Mouse (Mus musculus) left cerebral cortex, postnatal 10 days (tissue): Measurements from ENCODE around the gene Rps6kb2. TPM values are rescaled to one million over a fixed set of nuclear protein-coding genes. Genes with fewer than 3 reads are reported as not detected.
"Not testable (repeated sequence)": the region's sequence is repeated elsewhere in the genome, so short reads cannot be mapped to it uniquely, and the experiment has no call there.

Experiments used
- DNase-seq, 2 experiments: peaks; one replicate each; pipeline ENCODE4 v3.0.0; 2021 to 2022; ENCODE audit warnings: low spot score in 2 of 2, mixed read lengths in 1 of 2; ENCODE audit errors: extremely low spot score in 1 of 2
- intact Hi-C: fragments of 180-260 bp; cut with DNase I; formaldehyde crosslinking; loops from one replicate; pipeline ENCODE4 v1.15.1; 2025
- total RNA-seq, 2 experiments: library from RNA; stranded (reverse); gene quantifications; 2 replicates each; pipeline ENCODE4 v1.2.3; 2021

Rps6kb2 gene
- total RNA-seq, 2 experiments from 2014 or later = 34.1 to 35.0 TPM

DNA sequence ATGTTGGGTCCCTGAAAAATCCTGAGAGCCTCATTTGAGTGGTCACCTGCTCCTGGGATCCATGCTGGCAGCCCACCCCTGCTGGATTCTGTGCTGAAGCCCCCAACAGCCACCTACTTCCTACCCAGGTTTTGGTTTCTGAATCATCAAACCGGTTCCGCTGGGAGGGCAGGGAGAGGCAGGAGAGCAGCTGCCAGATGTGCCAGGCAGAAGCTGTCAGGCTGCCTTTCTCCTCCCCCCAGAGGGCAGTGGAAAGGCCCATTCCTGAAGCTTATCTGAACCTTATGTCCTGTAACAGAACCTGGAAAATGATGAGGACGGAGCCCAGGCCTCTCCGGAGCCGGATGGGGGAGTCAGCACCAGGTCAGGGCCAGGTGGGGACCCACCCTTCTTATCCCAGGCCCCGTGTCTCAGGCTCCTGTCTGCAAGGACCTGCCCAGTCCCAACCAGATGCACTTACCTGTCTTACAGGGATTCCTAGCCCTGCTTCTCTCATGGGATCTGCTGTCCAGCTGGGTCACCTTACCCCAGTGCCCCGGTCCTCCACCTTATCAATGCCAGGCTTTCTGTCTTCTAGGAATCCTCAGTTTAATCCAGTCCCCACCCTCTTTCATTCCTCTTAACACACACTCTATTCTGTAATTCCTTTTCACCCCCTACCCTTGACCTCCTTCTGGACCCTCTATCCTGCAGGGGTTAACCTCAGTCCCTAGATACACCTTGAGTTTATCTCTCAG lies 36.2 kb downstream of the Rps6kb2 start:
- DNase-seq = no peak
- intact Hi-C loops = loop anchor here (5.0 kb wide), 1 partner anchor 75 kb away; the partner anchor contains the start of gene Rad9a

DNA sequence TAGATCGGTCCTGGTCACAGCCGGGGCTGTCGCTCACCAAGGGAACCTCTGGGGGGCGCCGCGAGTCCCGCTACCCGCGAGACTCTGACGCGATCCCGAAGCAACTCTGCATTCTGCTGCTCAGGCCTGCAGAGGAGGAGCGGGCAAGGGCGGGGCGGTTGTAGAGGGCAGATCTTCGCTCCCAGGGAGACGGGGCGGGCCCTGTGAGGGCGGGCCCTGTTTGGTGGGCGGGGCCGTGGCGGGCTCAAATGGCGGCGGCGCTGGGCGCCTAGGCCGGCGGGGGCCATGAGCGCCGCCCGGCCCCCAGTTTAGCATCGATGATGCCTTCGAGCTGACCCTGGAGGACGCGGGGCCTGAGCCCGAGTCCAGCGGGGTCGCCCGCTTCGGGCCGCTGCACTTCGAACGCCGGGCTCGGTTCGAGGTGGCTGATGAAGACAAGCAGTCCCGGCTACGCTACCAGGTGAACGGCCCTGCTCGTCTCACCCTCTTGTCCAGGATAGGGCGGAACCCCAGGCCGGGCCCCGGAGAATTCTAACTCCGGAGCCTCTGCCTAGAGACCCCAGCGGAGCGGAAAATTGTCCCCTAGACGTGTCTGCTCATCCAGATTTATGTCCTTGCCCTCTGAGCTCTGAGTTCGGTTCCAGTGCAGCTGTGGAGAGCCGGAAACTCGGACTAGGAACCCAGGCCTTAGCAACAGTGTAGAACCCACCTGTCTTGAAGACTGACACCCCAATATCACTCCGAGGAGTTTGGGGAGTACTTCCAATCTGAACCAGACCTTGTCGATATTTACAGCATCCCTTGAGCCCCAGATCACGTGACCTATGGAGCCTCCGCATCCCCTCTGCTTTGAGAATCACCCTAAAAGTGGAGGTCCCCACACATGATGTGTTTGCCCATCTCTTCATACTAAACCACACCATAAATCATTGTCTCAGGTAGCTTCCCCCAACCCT lies 37.1 kb downstream of the Rps6kb2 start, which contains the start of gene Aip:
Aip (minus strand) TSS at position 118 of the 956 bp plus-strand sequence.
- peak; percentile 97 to 100 for DNase-seq
- intact Hi-C loops = loop anchor here (5.0 kb wide), 1 partner anchor 76 kb away; the partner anchor contains the start of gene Rad9a

DNA sequence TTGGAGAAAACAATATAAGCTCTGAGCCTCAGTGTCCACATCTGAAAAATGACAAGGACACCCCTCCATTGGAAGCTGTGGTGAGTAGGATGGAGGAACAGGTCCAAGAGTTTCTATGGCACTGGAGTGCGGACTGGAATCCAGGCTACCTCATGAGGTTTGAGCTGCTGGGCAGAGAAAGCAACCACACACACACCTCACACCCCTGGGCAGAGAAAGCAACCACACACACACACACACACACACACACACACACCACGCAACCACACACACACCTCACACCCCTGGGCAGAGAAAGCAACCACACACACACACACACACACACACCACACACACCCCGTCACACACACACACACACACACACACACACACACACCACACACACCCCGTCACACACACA lies 37.9 kb downstream of the Rps6kb2 start:
- intact Hi-C loops = loop anchor here (5.0 kb wide), 1 partner anchor 77 kb away; the partner anchor contains the start of gene Rad9a
- not testable (repeated sequence) for DNase-seq

GRCm38 (mm10) chr19:4124432-4124831 lies 38.7 kb downstream of the Rps6kb2 start:
- intact Hi-C loops = no loop called here
- no peak for DNase-seq

DNA sequence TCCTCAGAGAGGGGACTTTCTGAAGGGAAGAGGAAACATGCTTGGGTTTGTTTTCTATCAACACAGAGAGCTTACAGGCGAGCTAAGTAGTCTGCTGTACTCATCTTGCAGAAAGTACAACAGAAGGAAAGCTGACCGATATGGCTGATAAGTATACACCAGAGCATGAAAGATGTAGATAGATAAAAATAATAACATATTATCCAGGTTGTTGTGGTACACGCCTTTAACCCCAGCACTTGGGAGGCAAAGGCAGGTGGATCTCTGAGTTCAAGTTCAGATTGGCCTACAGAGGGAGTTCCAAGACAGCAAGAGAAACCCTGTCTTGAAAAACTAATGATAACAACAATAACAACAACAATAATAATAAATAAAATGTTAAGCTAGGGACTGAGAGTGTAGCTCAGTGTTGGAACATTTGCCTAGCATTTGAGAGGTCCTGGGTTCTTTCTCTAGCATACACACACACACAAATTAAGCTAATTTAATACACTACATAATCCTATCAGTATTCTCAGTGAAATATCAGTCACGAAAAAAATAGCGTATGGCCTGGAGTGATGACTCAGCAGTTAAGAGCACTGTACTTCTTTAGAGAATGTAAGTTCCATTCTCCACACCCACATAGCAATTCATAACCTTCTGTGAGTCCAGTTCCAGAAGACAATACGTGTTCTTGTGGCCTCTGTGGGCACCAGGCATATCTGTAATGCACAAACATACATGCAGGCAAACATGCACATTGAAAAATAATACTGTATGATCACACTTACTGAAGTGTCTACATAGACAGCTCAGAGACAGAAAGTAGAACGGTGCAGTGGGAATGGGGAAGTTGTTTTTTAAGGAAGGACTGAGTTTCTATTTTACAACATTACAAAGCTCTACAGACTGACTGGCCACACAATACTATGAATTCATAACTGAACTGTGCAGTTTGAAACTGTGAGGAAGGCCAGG lies 40.5 kb downstream of the Rps6kb2 start:
- no peak for DNase-seq
- intact Hi-C loops = no loop called here

DNA sequence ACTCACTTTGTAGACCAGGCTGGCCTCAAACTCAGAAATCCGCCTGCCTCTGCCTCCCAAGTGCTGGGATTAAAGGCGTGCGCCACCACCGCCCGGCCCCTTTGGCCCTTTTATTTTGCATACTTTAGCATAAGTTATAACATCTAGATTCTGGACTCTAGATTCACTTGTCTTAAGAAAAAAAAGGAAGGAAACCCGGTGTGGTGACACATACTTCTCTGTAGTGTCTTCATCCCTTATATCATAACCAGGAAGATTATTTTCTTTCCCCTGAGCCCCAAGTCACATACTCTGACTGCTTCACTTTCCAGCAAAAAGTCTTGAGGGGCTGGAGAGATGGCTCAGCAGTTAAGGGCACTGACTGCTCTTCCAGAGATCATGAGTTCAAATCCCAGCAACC lies 41.3 kb downstream of the Rps6kb2 start:
- DNase-seq, intact Hi-C loops: not testable (repeated sequence)

- peak; percentile 98 for DNase-seq
- intact Hi-C loops = no loop called here
Measured at GRCm38 (mm10) chr19:4121097-4121805, 41.9 kb downstream of the Rps6kb2 start.

- intact Hi-C loops = no loop called here
- DNase-seq = no peak
Measured at GRCm38 (mm10) chr19:4120496-4120895, 42.7 kb downstream of the Rps6kb2 start.

DNA sequence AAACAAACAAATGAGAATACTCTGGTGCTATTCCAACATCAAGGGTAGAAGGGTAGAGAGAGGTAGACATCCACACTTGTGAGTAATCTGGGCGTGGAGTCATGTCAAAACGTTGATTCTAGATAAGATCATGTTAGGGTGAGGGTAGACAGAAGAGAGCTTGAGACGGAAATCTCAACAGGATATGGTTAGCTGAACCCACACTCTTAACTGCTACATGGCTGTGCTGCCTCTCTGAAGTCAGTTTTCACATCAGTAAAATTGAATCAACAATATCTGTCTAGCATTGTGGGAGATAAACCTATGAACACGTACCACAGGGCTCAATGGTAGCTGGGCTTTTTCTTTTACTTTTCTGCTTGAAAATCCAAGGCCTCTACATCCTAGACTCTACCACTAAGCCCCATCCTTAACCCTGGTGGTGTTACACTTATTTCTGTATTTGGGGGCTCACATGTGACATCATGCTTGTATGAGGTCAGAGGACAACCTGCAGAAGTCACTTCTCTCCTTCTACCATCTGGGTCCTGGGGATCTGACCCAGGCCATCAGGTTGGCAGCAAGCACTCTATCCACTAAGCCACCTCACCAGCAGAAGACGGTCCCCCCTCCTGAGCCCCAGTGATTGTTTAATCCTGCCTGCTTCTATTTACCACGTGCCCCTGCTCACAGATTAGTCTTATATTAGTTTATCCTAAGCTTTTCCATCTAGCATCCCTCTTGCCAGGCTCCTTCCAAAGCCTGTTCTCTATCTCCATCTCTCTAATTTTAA lies 43.3 kb downstream of the Rps6kb2 start:
- intact Hi-C loops = no loop called here
- DNase-seq = no peak

- DNase-seq = no peak
- intact Hi-C loops = no loop called here
Measured at GRCm38 (mm10) chr19:4118350-4118749, 44.8 kb downstream of the Rps6kb2 start.

GRCm38 (mm10) chr19:4117006-4117405 lies 46.1 kb downstream of the Rps6kb2 start:
- intact Hi-C loops = no loop called here
- no peak for DNase-seq

DNA sequence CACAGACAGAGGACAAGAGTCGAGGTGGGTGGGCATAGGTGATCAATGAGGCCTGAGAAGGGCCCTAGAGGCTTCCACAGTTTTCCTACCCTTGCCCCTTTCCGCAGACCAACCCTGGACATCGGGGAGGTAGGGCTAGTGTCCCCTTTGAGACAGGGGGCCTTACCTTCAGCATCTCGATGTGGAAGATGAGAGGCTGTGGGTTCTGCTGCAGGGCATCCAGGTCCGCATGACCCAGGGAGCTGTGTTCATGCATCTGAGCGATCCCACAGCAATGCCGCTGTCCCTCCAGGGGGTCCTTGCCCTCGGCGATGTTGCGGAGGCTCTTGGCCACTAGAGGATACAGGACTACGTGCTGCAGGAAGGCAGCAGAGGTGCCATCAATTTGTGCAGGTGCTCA lies 47.3 kb downstream of the Rps6kb2 start:
- intact Hi-C loops = no loop called here
- no peak for DNase-seq

- no peak for DNase-seq
- intact Hi-C loops = no loop called here
Measured at GRCm38 (mm10) chr19:4115144-4115543, 48.0 kb downstream of the Rps6kb2 start.

DNA sequence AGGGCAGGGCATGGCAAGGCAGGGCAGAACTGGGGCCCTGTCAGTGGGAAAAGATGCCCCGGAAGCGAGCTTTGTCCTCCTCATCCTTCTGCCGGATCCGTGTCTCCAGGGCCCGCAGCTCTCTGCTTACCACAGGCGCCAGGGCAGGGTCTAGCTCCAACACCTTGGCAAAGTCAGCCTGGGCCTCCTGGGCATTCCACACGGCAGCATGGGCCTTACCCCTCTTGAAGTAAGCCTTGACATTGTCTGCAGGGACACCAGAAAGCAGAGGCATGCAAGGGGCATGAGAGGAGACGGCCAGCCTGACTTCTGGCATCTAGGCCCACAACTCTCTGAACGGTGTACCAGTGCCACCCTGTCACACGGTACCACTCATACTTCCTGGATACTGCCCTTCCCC lies 48.6 kb downstream of the Rps6kb2 start:
- intact Hi-C loops = no loop called here

DNA sequence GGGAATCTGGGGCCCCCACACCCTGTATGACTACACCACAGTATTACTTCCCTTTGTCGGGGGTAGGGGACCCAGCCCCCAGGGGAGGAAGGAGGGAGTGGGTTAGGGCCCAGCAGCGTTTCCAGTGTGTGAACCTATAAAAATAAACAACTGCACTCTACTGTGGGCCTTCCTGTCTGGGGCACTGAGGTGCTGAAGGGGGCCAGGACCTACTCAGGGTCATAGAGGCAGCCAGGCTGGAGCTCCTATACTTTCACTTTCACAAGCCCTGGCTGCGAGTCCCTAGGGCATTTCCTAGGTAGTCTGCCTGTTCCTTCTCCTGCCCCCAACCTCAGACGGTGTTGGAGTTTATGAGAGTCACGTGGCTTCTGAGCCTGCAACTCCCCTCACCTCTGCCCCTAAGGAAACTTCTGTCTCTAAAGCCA lies 49.3 kb downstream of the Rps6kb2 start:
- no peak for DNase-seq
- intact Hi-C loops = no loop called here

More for the DNA sequence above, 48.6 kb downstream of the Rps6kb2 start:
- no peak for DNase-seq

DNA sequence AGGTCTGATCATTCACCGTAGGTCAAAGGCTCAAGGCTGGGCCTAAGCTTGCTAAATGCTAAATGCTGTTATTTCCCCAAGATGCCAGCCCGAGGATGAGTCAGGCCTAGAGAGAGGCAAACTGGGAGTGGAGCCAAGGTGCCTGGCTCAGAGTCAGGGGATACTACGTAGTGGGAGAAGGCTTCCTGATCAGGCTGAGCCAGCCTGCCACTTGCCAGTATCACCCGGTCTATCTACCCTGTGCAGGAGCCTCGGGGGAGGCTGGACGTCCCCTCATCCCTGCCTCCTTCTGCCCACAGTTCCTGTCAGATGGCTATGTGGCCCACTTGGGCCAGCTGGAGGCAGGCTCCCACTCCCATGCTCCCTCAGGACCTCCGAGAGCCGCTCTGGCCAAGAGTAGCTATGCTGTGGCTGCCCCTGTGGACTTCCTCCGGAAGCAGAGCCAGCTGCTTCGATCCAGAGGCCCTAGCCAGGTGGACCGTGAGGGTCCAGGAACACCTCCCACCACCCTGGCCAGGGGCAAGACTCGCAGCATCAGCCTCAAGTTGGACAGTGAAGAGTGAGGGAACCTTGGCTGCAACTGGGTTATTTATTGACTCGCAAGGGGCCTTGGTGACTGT lies 49.9 kb downstream of the Rps6kb2 start:
- DNase-seq = peak in 1 of 2 experiments; percentile 80
- intact Hi-C loops = no loop called here
